38 mouse cellular contexts compared by ENCODE assay signal in genomic region chr1:75331271-75331670, GRCm38 (mm10). TPM values are rescaled to one million over a fixed set of nuclear protein-coding genes. Genes with fewer than 3 reads are reported as not detected.
"Had no signal": no experiment of that assay in that cellular context is flagged by ENCODE, and none has a peak within 500 bp of the region (broad histone marks: within the 10 kb centered on the region; RNA-seq: fewer than 3 reads in every experiment).

No protein-coding gene starts in this region.

- H3K27me3 ChIP-seq: heart, embryonic 13.5 days; heart, embryonic 15.5 days; hindbrain, embryonic 12.5 days; hindbrain, embryonic 15.5 days; intestine, embryonic 15.5 days had no signal

- H3K9ac ChIP-seq: heart, embryonic 12.5 days; heart, embryonic 13.5 days; heart, embryonic 15.5 days; hindbrain, embryonic 12.5 days; hindbrain, embryonic 13.5 days; hindbrain, embryonic 14.5 days; hindbrain, embryonic 15.5 days; intestine, embryonic 15.5 days; kidney, embryonic 15.5 days had no signal

- DNase-seq: heart, postnatal 10 days; heart, postnatal 14 days; heart, postnatal 36 days; heart, postnatal 4 days; kidney, adult 11 months; kidney, adult 18-20 months; kidney, adult 2 months; kidney, adult 8-10 months; kidney, adult 9 months; kidney, postnatal 10 days; kidney, postnatal 14 days; kidney, postnatal 25 days; kidney, postnatal 36 days; kidney, postnatal 4 days; layer of hippocampus, adult 9-11 months; layer of hippocampus, postnatal 36 days had no signal

- H3K9me3 ChIP-seq: heart, embryonic 10.5 days; heart, embryonic 12.5 days; heart, embryonic 13.5 days; heart, embryonic 15.5 days; hindbrain, embryonic 12.5 days; hindbrain, embryonic 13.5 days; hindbrain, embryonic 15.5 days; intestine, embryonic 15.5 days; kidney, embryonic 15.5 days had no signal

- ATAC-seq: hindbrain, embryonic 16.5 days; hindbrain, postnatal 0 days; inflammation-experienced regulatory T-cells, adult 6 months; intestine, embryonic 15.5 days; intestine, embryonic 16.5 days; intestine, postnatal 0 days had no signal

- H3K4me2 ChIP-seq: heart, embryonic 11.5 days; heart, embryonic 12.5 days; heart, embryonic 13.5 days; heart, embryonic 15.5 days; hindbrain, embryonic 12.5 days; hindbrain, embryonic 13.5 days; hindbrain, embryonic 14.5 days; hindbrain, embryonic 15.5 days; intestine, embryonic 15.5 days; kidney, embryonic 15.5 days had no signal

- H3K4me3 ChIP-seq: heart, embryonic 10.5 days; heart, embryonic 12.5 days; heart, embryonic 13.5 days; heart, embryonic 15.5 days; hindbrain, embryonic 10.5 days; hindbrain, embryonic 12.5 days; hindbrain, embryonic 13.5 days; hindbrain, embryonic 15.5 days; intestine, embryonic 15.5 days; kidney, embryonic 15.5 days; layer of hippocampus, adult 2 months had no signal

- H3K36me3 ChIP-seq: heart, embryonic 12.5 days; heart, embryonic 13.5 days; heart, embryonic 15.5 days; hindbrain, embryonic 10.5 days; hindbrain, embryonic 12.5 days; hindbrain, embryonic 13.5 days; hindbrain, embryonic 15.5 days; intestine, embryonic 15.5 days; kidney, embryonic 15.5 days had no signal

- H3K4me1 ChIP-seq: hindbrain, embryonic 10.5 days; hindbrain, embryonic 12.5 days; hindbrain, embryonic 13.5 days; hindbrain, embryonic 15.5 days; intestine, embryonic 15.5 days had no signal

- H3K27ac ChIP-seq: heart, embryonic 10.5 days; heart, embryonic 13.5 days; heart, embryonic 15.5 days; hindbrain, embryonic 10.5 days; hindbrain, embryonic 12.5 days; hindbrain, embryonic 13.5 days; hindbrain, embryonic 14.5 days; hindbrain, embryonic 15.5 days; hindbrain, postnatal 0 days; intestine, embryonic 15.5 days; kidney, embryonic 15.5 days; kidney, postnatal 0 days; layer of hippocampus, adult 2 months had no signal

RNA-seq across cellular contexts. Expression of gene Des, which starts 28.9 kb away (rescaled TPM):
- total RNA-seq: hematopoietic stem cell, adult 5-6 weeks had no signal

RNA-seq across cellular contexts. Expression of gene Resp18, which starts 53.1 kb away (rescaled TPM):
- total RNA-seq: heart, postnatal 10 days; heart, postnatal 14 days; heart, postnatal 36 days; heart, postnatal 4 days; hematopoietic stem cell, adult 5-6 weeks had no signal
- polyA plus RNA-seq: heart, embryonic 10.5 days; heart, embryonic 12.5 days; heart, embryonic 13.5 days; heart, postnatal 0 days; inflammation-experienced regulatory T-cells, adult 6 months; kidney, embryonic 14.5 days; kidney, postnatal 0 days had no signal
